Mouse (Mus musculus) myocyte (in vitro differentiated cells): Measurements from ENCODE around the gene Unc5b. TPM values are rescaled to one million over a fixed set of nuclear protein-coding genes. Genes with fewer than 3 reads are reported as not detected.

ENCODE experiments used
- H3K27me3 ChIP-seq: one replicate; pipeline ENCODE4 v1.6.1; 2011; ENCODE audit not compliant: control insufficient read depth, insufficient read depth, insufficient read length
- H3K36me3 ChIP-seq: one replicate; pipeline ENCODE4 v1.6.1; 2011; ENCODE audit not compliant: control insufficient read depth, insufficient read depth
- H3K4me2 ChIP-seq: one replicate; pipeline ENCODE4 v1.6.1; 2011; ENCODE audit warnings: low read depth, control low read depth
- H3K4me3 ChIP-seq: one replicate; pipeline ENCODE4 v1.5.1; 2011; ENCODE audit warnings: mild to moderate bottlenecking, control low read depth, moderate library complexity
- H3K79me2 ChIP-seq: one replicate; pipeline ENCODE4 v1.6.1; 2011; ENCODE audit not compliant: control insufficient read depth, insufficient read depth
- H3ac ChIP-seq: one replicate; pipeline ENCODE4 v1.6.1; 2011; ENCODE audit not compliant: control insufficient read depth, insufficient read length
- CEBPB ChIP-seq: IDR thresholded peaks from 2 replicates; pipeline ENCODE4 v1.6.1; 2011; ENCODE audit warnings: mild to moderate bottlenecking, moderate library complexity; ENCODE audit not compliant: poor library complexity, insufficient read depth, severe bottlenecking
- E2F4 ChIP-seq: IDR thresholded peaks from one replicate; pipeline ENCODE4 v1.6.1; 2011; ENCODE audit warnings: mild to moderate bottlenecking, control low read depth, moderate library complexity; ENCODE audit not compliant: insufficient read depth
- MAX ChIP-seq: IDR thresholded peaks from one replicate; pipeline ENCODE4 v1.6.1; 2011; ENCODE audit warnings: low read depth, mild to moderate bottlenecking, control low read depth
- MYOD1 ChIP-seq, 3 experiments: IDR thresholded peaks; one replicate each; pipeline ENCODE4 v1.6.1; 2011; ENCODE audit warnings: control low read depth in 2 of 3, low read depth in 2 of 3, mild to moderate bottlenecking in 2 of 3, moderate library complexity in 1 of 3; ENCODE audit not compliant: insufficient read length in 2 of 3, control insufficient read depth in 1 of 3
- MYOG ChIP-seq, 3 experiments: IDR thresholded peaks; one replicate each; pipeline ENCODE4 v1.6.1; 2011; ENCODE audit warnings: control low read depth in 2 of 3, low read depth in 2 of 3, mild to moderate bottlenecking in 2 of 3; ENCODE audit not compliant: insufficient read length in 2 of 3, control insufficient read depth in 1 of 3, insufficient read depth in 1 of 3
- POLR2A ChIP-seq: IDR thresholded peaks from one replicate; pipeline ENCODE4 v1.6.1; 2011; ENCODE audit warnings: low read depth, mild to moderate bottlenecking, control low read depth, moderate library complexity; ENCODE audit not compliant: insufficient read length
- POLR2AphosphoS2 ChIP-seq: IDR thresholded peaks from one replicate; pipeline ENCODE4 v1.6.1; 2011; ENCODE audit warnings: low read depth, control low read depth; ENCODE audit not compliant: insufficient read length
- REST ChIP-seq: IDR thresholded peaks from one replicate; pipeline ENCODE4 v1.6.1; 2011; ENCODE audit warnings: mild to moderate bottlenecking, control low read depth, moderate library complexity; ENCODE audit not compliant: insufficient read depth, insufficient read length
- SRF ChIP-seq: IDR thresholded peaks from one replicate; pipeline ENCODE4 v1.6.1; 2011; ENCODE audit warnings: low read depth; ENCODE audit not compliant: control insufficient read depth, insufficient read length
- TCF12 ChIP-seq: IDR thresholded peaks from one replicate; pipeline ENCODE4 v1.6.1; 2011; ENCODE audit warnings: mild to moderate bottlenecking, control low read depth; ENCODE audit not compliant: poor library complexity, insufficient read depth, severe bottlenecking
- TCF3 ChIP-seq: IDR thresholded peaks from one replicate; pipeline ENCODE4 v1.6.1; 2011; ENCODE audit warnings: low read depth, control low read depth; ENCODE audit not compliant: insufficient read length
- USF1 ChIP-seq: IDR thresholded peaks from one replicate; pipeline ENCODE4 v1.6.1; 2011; ENCODE audit warnings: low read depth, mild to moderate bottlenecking, control low read depth, moderate library complexity
- polyA plus RNA-seq: library from polyadenylated mRNA; unstranded; fragments of >200 nt; fragmentation: generic; extraction: Trizol; gene quantifications from one replicate; pipeline ENCODE4 v1.2.1, GENCODE M21; 2012; ENCODE audit warnings: missing spikeins

Gene Unc5b
- polyA plus RNA-seq, 1 experiment, result 91.9 TPM

- peaks cover 89% of the 10 kb centered on the region for H3K79me2 ChIP-seq
- no peaks in the 10 kb centered on the region for H3K36me3 ChIP-seq
- no peaks in the 10 kb centered on the region for H3K27me3 ChIP-seq
- no peak overlapping the region for H3K4me3 ChIP-seq
- H3K4me2 ChIP-seq, result peak overlapping the region; percentile 66
- no peak overlapping the region for H3ac ChIP-seq
- no peak for TF ChIP-seq SRF
- TF ChIP-seq POLR2A, result peak; percentile 67
- no peak for TF ChIP-seq USF1
- TF ChIP-seq E2F4, result no peak
- no peak for TF ChIP-seq REST
- peak; percentile 83 for TF ChIP-seq POLR2AphosphoS2
- TF ChIP-seq MAX, result no peak
- TF ChIP-seq TCF12, result peak; percentile 62
- TF ChIP-seq CEBPB, result no peak
- TF ChIP-seq MYOD1 (IDR thresholded peaks at IDR 0.05; ENCODE audit: control insufficient read depth in 1 of 3, insufficient read length in 2 of 3, low read depth in 2 of 3), result peak in 2 of 3 experiments; percentile 15 to 30
- no peak for TF ChIP-seq MYOG (IDR thresholded peaks at IDR 0.05; ENCODE audit: control insufficient read depth in 1 of 3, insufficient read depth in 1 of 3, insufficient read length in 2 of 3, low read depth in 2 of 3)
- peak; percentile 52 for TF ChIP-seq TCF3
Measured at GRCm38 (mm10) chr10:60807531-60808185, 23.7 kb downstream of the Unc5b start.

GRCm38 (mm10) chr10:60806207-60806538, 25.2 kb downstream of the Unc5b start:
- H3K36me3 ChIP-seq, result no peaks in the 10 kb centered on the region
- no peak overlapping the region for H3K4me3 ChIP-seq
- H3ac ChIP-seq, result no peak overlapping the region
- TF ChIP-seq POLR2AphosphoS2, result peak; percentile 15
- no peak for TF ChIP-seq SRF
- TF ChIP-seq POLR2A, result peak; percentile 2
- H3K79me2 ChIP-seq, result peaks cover 89% of the 10 kb centered on the region
- H3K4me2 ChIP-seq, result peak overlapping the region; percentile 66
- H3K27me3 ChIP-seq, result no peaks in the 10 kb centered on the region

GRCm38 (mm10) chr10:60805436-60806206, 25.8 kb downstream of the Unc5b start:
- TF ChIP-seq POLR2AphosphoS2, result peak; percentile 78
- TF ChIP-seq TCF12, result no peak
- peak; percentile 22 for TF ChIP-seq POLR2A
- peaks cover 89% of the 10 kb centered on the region for H3K79me2 ChIP-seq
- no peak overlapping the region for H3ac ChIP-seq
- H3K36me3 ChIP-seq, result no peaks in the 10 kb centered on the region
- H3K4me2 ChIP-seq, result peak overlapping the region; percentile 66
- no peak overlapping the region for H3K4me3 ChIP-seq
- no peaks in the 10 kb centered on the region for H3K27me3 ChIP-seq

- Histone ChIP-seq H3K4me3 (no peak overlapping the region), H3K79me2 (peaks cover 89% of the 10 kb centered on the region), H3ac (no peak overlapping the region), H3K4me2 (peak overlapping the region; percentile 66), H3K36me3 (no peaks in the 10 kb centered on the region), H3K27me3 (no peaks in the 10 kb centered on the region)
- TF ChIP-seq MYOD1 (IDR thresholded peaks at IDR 0.05; ENCODE audit: control insufficient read depth in 1 of 3, insufficient read length in 2 of 3, low read depth in 2 of 3), result peak in 2 of 3 experiments; percentile 22 to 28
- TF ChIP-seq CEBPB, result no peak
Measured at GRCm38 (mm10) chr10:60804865-60805264, 26.5 kb downstream of the Unc5b start.

GRCm38 (mm10) chr10:60803971-60804370, 27.4 kb downstream of the Unc5b start:
- H3K4me2 ChIP-seq, result no peak overlapping the region
- H3K79me2 ChIP-seq, result peaks cover 90% of the 10 kb centered on the region
- no peaks in the 10 kb centered on the region for H3K36me3 ChIP-seq
- no peak overlapping the region for H3K4me3 ChIP-seq
- no peaks in the 10 kb centered on the region for H3K27me3 ChIP-seq
- H3ac ChIP-seq, result no peak overlapping the region
- TF ChIP-seq REST (no peak), USF1 (no peak), CEBPB (no peak), SRF (no peak), MYOG (IDR thresholded peaks at IDR 0.05; ENCODE audit: control insufficient read depth in 1 of 3, insufficient read depth in 1 of 3, insufficient read length in 2 of 3, low read depth in 2 of 3) (no peak), TCF3 (no peak), MAX (no peak), POLR2AphosphoS2 (peak; percentile 40)
